Mouse (Mus musculus): ENCODE data around the gene Spsb1.

Gene Spsb1

GRCm38 (mm10) chr4:149886298-149887271, 68.3 kb downstream of the Spsb1 start:
- DNase-seq (ENCODE audit: low read depth, low spot score): peak; percentile 30

- no peak for DNase-seq (ENCODE audit: low read depth, low spot score)
Observed at GRCm38 (mm10) chr4:149883990-149884389, 70.9 kb downstream of the Spsb1 start.

GRCm38 (mm10) chr4:149882139-149882916, 72.5 kb downstream of the Spsb1 start:
- DNase-seq (ENCODE audit: low read depth, low spot score): no peak

- DNase-seq (ENCODE audit: low read depth, low spot score): no peak
Observed at GRCm38 (mm10) chr4:149880908-149881307, 73.9 kb downstream of the Spsb1 start.

GRCm38 (mm10) chr4:149879980-149880379, 74.9 kb downstream of the Spsb1 start:
- DNase-seq (ENCODE audit: low read depth, low spot score): no peak

- DNase-seq (ENCODE audit: low read depth, low spot score): no peak
Observed at GRCm38 (mm10) chr4:149878021-149878449, 76.8 kb downstream of the Spsb1 start.

GRCm38 (mm10) chr4:149877202-149877601, 77.6 kb downstream of the Spsb1 start:
- no peak for DNase-seq (ENCODE audit: low read depth, low spot score)

- no peak for DNase-seq (ENCODE audit: low read depth, low spot score)
Observed at GRCm38 (mm10) chr4:149876761-149877160, 78.1 kb downstream of the Spsb1 start.

GRCm38 (mm10) chr4:149875986-149876501, 78.8 kb downstream of the Spsb1 start:
- DNase-seq (ENCODE audit: low read depth, low spot score): no peak

- no peak for DNase-seq (ENCODE audit: low read depth, low spot score)
Observed at GRCm38 (mm10) chr4:149875296-149875695, 79.5 kb downstream of the Spsb1 start.

- DNase-seq (ENCODE audit: low read depth, low spot score): no peak
Observed at GRCm38 (mm10) chr4:149872236-149872635, 82.6 kb downstream of the Spsb1 start.

GRCm38 (mm10) chr4:149871582-149871981, 83.3 kb downstream of the Spsb1 start:
- no peak for DNase-seq (ENCODE audit: low read depth, low spot score)

- no peak for DNase-seq (ENCODE audit: low read depth, low spot score)
Observed at GRCm38 (mm10) chr4:149871014-149871413, 83.8 kb downstream of the Spsb1 start.

- DNase-seq (ENCODE audit: low read depth, low spot score): no peak
Observed at GRCm38 (mm10) chr4:149870412-149870811, 84.4 kb downstream of the Spsb1 start.

- no peak for DNase-seq (ENCODE audit: low read depth, low spot score)
Observed at GRCm38 (mm10) chr4:149868725-149869124, 86.1 kb downstream of the Spsb1 start.

GRCm38 (mm10) chr4:149868009-149868408, 86.8 kb downstream of the Spsb1 start:
- no peak for DNase-seq (ENCODE audit: low read depth, low spot score)

GRCm38 (mm10) chr4:149867351-149867750, 87.5 kb downstream of the Spsb1 start:
- no peak for DNase-seq (ENCODE audit: low read depth, low spot score)

- DNase-seq (ENCODE audit: low read depth, low spot score): no peak
Observed at GRCm38 (mm10) chr4:149864395-149864794, 90.4 kb downstream of the Spsb1 start.

GRCm38 (mm10) chr4:149863522-149863921, 91.3 kb downstream of the Spsb1 start:
- DNase-seq (ENCODE audit: low read depth, low spot score): no peak

GRCm38 (mm10) chr4:149860393-149860792, 94.5 kb downstream of the Spsb1 start:
- DNase-seq (ENCODE audit: low read depth, low spot score): no peak

GRCm38 (mm10) chr4:149858584-149858983, 96.3 kb downstream of the Spsb1 start:
- no peak for DNase-seq (ENCODE audit: low read depth, low spot score)

GRCm38 (mm10) chr4:149858097-149858496, 96.7 kb downstream of the Spsb1 start:
- DNase-seq (ENCODE audit: low read depth, low spot score): no peak
